Mouse (Mus musculus) layer of hippocampus, adult 9-11 months (tissue): ENCODE measurements at regions not wholly inside any gene's neighbourhood (a gene's known extent, or its start where the extent isn't known, plus 50 kb on each side); places are given as distances from the start of the nearest gene placed in this dataset.
"Not testable (repeated sequence)": the region's sequence is repeated elsewhere in the genome, so short reads cannot be mapped to it uniquely, and the experiment has no call there.

ENCODE experiments used
- DNase-seq: peaks from one replicate; pipeline ENCODE4 v3.0.0; 2022

DNA sequence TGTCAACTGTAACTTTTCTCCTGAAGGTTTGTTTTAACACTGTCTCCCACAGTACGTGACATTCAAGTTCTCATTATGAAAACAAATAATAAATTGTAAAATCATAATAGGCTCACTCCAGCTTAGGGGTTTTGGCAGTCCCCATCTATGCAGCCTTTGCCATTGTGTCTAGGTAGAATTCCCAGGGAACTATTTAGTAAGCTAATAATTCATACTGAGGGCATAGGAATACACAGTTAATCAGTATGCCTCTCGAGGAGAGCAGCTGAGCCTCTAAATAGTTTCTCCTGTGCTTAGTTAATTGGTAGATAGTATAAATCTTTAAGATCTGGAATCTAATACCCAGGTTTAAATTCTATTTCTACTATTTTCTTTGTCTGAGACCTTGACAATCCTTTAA is 191.7 kb downstream of the Tprg start:
- no peak for DNase-seq

DNA sequence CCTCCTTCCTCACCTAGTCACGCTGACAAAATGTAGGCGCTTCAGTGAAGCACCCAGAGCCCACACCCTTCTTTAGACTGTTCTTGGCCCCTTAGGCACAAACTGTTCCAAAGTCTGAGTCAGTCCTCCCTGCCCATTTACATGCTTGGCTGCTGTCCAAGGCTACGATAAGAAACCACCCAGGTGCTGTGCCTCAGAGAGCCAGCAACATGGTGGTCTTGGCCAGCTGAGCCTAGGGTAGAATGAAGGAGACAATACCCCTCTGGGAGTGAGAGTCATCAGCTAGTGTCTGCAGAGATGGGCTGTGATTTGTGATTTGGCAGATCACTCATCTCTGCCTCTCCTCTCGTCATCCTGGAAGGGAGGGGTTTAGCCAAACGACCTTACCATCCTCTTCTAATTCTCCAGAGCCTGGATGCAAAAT is 197.2 kb downstream of the Tprg start:
- no peak for DNase-seq

DNA sequence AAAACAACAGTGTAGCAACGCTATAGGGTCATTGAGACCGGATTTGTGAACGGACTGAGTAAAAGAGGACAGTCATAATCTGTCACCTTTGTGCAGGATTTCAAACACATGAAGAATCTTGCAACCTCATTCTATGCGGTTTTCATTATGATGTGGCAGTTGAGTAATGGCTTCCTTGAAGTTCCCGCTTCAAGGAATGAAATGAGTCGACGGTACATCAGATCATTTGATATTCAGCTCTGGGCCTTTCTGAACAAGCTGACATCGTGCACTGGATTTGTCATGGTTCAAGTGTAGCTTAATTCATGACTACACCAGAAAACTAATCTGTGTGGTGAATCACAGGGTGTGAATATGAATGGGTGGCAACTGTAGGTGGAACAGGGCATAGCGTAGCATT is 198.4 kb downstream of the Tprg start:
- DNase-seq, result no peak

DNA sequence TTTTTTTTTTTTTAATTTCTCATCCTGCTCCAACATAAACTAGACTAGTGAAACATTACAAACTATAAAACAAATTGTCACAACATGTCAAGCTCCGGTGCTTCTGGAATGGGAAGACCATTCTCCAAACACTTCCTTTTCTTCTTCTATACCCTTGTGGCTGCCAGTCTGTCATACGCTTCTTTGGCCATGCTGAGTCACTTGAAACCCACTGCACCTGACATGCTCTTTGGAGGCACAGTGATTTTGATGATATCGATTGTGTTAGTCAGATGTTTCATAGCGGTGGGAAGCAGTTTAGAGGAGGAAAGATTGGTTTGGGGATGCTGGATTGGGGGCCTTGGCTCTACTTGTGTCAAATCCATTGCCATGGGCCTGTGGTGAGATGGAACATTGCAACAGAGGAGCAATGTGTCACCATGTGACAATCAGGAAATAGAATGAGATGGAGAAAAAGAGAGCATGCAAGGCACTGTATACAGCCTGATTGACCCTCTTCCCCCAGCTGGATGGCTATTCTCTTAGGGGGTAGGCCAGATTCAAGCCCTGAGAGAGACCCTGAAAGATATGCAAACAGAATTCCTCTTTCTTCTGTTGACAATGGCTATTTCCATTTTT is 197.0 kb upstream of the Trp63 start:
- no peak for DNase-seq

DNA sequence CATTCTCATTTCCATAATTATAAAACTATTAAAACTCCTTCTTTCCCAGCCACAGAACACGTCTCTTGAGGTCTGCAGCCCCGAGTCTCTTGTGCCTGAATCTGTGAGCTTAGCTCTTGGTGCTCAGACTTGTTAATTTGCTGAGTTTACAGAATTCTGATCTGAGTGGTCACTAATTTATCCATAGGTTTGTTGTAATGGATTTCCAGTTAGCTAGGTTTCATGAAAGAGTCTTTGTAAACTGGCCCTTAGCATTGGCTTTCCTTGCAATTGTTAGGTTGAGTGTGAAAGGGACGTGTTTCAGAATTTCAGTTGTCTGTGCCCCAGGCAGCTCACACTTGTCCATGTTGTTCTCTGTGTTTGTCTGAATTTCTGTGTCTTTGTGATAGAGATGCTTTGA is 192.7 kb upstream of the Trp63 start:
- no peak for DNase-seq

DNA sequence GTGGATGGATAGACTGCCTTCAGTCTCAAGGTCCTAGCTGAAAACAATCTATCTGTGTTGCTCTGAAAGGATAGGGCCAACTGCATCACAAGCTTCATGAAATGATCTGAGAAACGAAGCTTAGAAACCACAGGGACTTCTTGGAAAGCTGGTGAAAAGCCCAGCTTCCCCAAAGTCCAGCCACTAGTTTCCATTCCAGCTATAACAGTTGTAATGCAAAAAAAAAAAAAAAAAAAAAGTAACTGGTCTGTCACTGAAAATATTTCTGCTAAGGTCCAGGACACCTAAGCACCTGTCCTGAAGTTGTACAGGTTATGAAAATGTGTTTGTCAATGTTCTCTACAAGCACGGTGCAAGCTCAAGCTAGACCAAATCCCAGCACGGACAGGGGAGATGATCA is 189.4 kb upstream of the Trp63 start:
- DNase-seq, result no peak

DNA sequence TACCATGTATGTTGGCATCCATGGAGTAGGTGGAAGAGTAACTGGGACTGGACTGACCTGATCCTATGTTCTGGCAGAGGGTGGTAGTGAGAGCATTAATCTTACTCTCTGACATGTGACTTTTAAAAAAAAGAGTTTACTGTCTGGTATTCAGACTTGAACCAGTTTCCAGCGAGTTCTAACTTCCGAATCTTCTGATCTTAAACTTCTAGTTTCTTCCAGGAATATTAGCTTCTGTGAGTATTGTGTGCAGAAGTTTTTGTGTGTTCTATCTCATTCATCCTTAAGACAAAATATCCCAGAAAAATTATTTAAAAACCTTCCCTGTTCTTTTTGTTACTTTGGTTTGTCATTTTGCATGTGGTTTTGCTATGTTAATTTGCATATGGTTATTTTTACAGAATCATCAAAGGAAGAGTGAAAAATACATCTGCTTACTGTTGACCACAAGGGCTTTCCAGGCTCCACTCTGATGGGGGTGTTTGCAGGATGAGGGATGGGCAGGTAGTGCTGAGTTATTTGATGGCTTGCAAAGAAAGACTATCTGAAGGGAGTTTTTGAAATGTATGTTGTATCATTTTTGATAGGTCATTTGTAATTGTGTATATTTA is 187.9 kb upstream of the Trp63 start:
- no peak for DNase-seq

DNA sequence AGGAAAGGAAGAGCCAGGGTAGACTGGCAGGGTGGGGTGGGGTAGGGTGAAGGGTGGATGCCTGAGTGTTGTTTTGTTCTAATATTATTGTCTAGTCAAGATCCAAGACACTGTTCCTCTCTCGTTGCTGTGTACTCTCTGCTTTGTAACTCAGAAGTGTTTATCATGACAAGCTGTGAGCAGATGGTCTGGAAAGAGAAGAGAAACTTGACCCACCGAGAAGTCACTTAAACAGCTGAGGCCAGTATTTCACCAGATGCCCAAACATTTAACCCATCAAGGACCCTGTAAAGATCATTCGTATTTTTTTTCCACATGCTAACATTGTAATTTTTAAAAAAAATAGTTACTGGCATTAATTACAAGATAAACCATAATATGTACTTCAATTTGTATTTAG is 178.7 kb upstream of the Trp63 start:
- no peak for DNase-seq

DNA sequence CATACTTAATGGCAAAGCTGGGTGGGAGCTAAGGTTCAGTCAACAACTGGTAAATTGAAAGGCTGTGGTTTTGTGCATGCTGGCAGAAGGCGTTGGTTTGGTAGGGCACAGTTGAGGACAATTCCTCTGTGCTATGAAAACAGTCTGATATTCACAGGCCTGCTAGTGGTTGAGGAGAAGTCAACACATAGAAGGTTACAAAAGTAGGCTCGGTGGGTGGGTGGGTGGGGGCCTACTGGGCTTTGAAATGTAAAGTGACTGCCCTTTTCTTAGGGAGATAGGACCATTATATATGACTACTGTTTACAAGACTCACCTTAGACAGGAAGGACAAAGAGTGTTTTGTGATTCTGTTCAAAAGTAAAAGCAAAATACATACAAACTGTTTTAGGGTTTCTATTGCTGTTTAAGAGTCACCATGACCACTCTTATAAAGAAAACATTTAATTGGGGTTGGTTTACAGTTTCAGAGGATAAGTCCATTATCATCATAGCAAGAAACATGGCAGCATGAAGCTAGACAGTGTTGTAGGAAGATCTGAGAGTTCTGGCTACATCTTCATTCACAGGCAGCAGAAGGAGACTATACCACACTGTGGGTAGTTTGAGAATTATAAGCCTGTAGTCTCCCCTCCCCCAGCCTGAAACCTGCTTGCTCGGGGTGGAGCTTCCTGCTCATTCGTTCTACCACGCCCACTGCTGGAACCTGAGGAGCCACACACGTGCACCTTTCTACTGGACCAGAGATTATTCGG is 166.3 kb upstream of the Trp63 start:
- DNase-seq, result no peak

DNA sequence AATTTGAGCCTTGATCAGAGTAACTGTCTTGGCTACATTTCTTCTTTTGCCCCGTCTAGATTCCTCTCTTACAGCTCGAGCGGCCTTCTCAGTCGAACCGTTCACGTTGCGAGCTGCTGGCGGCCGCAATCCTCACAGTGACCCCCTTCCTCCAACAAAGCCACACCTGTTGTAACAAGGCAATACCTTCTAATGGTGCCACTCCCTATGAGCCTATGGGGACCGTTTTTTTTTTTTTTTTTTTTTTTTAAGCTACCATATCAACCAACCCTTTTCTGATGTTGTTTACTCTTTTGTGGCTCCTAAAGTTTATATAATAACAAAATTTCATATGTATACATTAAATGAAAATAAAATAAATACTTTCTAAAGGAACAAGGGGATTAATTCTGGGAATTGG is 160.4 kb upstream of the Trp63 start:
- DNase-seq, result not testable (repeated sequence)

DNA sequence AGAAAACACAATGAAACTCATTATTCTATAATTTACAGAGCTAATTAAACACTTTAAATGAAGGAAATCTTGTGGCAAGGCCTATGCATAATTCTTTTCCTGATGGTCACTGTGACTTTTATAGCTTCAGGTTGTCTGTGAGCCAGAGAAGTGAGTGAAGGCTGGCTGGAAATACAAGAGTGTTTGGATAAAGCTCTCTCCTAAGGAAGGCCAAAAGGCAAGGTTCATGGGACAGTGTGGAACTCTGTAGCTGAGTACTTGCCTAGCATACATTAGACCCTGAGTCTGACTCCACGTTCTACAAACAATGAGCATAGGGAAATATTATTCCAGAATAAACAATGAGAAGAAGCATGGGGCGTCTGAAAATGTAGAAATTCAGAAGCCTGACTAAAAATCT is 159.9 kb upstream of the Trp63 start:
- no peak for DNase-seq

DNA sequence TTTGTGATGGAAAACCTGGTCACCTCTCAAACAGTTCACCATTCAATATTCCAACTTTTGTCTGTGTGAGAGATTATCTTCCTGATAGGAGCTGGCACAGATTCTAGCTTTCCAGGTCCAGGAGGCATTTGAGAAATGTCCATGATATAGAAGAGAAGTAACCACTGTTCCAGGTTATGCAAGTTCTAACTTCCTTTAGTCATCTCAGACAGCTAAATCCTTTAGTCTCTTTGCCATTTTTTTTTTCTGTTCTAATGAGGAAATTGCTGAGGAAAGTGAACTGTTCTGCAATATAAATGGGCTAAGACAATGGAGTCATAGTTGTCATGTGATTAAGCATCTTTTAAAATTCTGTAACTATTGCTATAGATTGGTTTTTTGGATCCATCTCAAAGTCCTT is 155.7 kb upstream of the Trp63 start:
- DNase-seq, result no peak

DNA sequence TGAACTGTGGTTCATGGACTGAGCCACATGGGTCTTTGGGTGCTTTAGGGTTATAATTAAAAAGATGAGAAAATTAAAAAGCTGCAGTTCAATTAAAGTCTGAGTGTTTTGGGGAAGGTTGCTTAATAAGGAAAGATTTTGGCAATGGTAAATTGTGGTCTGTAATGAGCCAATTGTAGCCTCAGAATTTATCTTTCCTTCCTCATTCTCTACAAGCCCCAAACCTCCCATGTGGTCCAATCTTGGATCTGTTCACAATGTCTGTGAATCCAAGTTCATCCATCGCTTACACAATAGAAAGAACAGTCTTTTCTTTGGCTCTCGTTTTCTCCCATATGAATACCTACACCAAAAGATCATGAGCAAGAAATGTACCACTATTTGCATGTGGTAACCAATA is 155.2 kb upstream of the Trp63 start:
- DNase-seq, result no peak

DNA sequence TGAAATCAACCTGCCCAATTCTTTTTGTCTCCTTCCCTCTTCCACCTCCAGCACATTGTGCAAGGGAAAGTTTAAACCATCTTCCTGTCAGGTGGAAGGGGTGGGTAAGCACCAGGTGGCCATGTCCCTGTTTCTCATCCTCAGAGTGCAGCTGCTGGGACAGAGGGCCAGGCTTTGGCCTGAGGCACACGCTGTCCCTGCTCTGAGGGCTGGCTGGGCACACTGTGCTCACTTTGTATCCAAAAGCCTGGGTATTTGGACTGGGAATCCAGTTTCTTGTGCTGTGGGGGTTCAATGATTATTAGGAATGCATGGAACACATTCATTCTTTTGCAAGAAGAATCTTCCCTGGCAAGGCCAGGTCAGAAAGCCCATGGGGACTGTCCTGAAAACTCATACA is 153.9 kb upstream of the Trp63 start:
- DNase-seq, result no peak

DNA sequence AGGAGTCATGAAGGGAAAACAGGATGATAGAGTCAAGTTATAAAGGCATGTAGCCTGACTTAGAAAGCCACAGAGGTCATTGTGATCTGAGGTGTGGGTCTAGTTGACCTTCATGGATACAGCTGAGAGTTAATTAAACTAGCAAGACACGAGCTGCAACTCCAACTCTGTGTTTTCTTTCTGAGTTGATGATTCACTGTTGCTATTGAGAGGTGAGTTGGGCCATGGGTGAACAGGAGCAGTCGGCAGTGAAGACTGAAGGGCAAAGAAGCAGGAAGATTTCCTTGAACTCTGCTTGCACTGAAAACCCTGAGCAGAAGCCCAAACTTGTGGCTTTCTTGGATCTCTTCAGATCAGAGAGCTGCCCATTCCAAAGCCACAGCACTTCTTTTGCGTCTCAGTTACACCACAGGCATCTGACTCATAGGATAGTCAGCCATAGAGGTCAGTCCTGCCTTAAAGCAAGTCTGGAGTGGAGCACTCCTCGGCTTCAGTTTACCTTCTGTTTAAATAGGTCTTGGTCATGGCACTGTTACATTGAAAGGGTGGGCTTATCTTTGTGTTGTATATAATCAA is 151.7 kb upstream of the Trp63 start:
- DNase-seq, result no peak

DNA sequence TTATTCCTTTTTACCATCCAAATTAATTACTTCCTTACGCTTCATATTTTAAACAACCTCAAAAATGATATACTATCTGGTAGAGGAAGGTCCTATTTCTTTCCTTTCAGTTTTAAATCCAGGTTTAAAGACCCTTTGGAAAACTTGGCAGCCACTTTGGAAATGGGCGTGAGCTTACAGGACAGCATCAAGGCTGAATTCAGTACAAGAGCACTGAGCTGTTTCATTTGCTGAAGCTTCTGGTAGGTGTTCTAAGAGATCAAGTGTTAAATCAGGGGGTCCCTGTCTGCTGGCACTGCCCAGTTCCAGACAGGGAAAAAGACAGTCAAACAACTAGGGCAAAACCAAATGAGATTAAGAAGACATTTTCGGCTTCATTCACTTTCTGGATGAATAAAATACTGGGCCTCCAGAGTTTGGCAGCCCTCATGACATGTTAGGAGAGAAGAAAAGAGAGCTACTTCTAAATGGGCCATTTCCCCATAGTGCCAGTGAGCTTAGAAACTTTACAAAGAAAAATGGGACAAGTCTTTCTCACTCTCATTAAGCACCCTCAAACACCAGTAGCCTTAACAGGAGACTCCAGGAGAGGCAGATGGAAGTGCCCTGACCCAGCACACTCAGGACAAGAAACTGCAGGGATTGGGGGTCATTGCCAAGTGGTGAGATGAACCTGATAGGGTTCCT is 150.9 kb upstream of the Trp63 start:
- no peak for DNase-seq

DNA sequence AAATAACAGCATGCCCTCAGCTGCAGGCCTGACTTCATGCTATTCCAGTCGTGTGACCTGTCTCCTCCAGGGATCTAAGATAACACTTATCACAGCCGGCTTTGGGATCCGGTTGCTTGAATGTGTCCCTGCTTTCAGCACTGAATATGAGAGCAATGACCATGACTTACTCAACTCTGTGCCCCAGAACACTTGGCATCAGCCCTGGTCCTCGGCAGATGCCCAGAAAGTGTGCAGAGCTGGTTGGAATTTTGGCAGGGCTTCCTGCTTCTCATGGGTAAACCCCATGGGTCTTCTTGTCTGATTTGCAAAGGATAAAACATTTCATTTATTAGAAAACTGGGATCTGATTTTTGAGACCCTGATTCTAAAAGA is 150.4 kb upstream of the Trp63 start:
- DNase-seq, result peak; percentile 20

DNA sequence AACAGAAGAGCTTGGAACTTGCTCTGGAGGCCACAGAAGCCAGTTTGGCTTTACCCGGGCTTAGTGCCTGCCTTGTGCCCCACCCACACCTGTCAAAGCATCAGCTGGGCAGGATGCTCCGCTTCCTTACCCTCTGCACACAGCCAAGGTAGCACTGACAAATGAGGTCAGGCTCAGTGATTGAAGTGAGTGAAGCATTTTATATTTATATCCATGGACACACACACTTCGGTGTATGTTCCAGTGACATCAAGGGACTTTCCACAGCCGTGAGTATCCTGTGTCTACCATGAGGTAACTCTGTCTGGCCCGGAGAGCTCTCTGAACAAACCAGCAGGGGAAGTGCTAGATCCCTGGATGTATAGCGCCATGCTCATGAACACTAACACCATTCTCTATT is 147.0 kb upstream of the Trp63 start:
- DNase-seq, result no peak

DNA sequence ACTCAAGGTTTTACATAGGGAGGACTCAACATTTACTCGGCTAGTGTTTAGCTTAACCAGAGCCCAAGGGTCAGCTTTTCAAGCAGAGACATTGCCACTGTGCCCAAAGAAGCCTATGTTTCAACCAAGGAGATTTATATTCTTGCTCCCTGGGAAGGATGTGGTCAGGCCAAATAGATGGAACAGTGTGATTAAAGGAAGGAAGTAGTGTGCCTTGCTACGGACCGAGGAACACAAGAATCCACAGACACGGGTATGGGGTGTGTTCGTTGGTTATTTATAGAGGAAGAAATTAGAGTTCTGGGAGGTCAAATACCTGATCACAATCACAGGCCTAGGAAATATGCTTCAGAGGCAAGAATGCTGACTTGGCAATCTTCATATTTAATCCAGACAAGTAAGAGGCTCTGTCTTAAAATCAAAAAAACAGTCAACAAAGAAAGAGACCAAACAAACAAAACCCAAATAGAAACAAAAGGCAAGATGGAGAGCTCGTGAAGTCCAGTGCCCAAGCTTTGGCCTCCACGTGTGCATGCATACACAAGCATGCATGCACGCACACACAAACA is 133.9 kb upstream of the Trp63 start:
- DNase-seq, result no peak

DNA sequence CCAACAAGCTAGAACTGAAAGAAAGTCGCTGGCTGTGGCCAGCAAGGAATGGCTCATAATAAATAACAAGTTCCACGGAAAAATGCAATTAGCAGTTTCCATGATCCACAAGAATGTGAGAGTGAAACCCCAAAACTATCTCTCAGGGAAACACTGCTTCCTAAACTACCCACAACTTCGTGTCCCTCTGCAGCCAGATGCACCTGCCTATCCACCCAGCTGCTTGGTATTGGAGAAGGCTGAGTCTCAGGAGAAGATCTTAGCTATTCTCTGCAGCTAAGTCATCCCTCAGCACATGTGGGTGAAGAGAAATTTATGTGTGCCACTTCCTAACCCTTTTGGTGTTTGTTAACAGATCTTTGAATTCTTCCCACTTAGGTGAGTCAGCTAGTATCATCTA is 126.4 kb upstream of the Trp63 start:
- DNase-seq, result no peak

DNA sequence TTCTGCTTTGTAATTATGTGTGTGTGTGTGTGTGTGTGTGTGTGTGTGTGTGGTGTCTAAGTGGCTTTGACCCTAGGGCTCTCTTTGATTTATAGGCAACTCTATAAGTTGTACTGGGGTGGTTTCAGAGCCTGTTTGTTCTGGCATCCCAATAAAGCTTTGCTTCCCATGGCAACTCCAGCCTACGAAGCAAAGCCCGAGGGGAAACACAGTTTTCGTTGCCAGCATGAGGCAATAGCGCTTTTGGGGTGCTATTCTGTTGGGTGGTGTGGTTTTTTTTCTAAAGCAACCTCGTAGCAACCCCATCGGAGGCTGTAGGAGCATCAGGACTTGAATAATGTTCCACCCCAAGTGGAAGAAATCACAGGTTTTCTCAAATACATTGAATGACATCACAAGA is 103.3 kb upstream of the Trp63 start:
- peak; percentile 18 for DNase-seq

DNA sequence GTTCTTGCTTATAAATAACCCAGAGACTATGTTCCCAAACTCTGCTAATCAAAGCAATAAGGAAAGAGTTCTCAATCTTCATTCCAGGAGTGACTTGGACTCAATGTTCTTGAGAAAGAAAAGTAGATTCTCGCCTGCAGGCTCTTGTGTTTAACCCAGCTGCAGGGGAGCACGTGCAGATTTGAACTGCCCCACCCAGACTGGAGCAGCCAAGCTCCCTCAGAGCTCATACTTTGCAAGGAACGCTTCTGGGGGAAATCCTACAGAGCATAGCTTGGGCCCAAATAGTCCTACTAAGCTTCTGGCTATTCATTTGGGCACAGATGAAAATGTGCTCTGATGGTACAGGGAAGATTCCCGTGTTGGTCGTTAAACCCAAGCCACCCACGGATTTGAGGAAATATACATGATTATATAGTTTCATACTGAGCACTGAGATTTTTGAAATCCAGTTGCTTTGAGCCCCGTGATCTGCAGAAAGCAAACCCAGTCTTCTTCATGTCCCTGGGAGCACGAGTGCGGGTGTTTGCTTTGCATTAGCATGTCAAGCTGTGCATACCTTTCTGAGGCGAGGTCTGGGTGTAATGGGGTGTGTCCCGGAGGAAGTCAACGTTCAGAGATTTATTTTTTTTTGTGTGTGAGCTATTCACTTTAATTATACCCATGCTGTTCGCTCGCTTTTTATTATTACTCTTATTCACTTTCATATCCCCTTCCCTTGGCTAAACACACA is 99.1 kb upstream of the Trp63 start:
- no peak for DNase-seq

DNA sequence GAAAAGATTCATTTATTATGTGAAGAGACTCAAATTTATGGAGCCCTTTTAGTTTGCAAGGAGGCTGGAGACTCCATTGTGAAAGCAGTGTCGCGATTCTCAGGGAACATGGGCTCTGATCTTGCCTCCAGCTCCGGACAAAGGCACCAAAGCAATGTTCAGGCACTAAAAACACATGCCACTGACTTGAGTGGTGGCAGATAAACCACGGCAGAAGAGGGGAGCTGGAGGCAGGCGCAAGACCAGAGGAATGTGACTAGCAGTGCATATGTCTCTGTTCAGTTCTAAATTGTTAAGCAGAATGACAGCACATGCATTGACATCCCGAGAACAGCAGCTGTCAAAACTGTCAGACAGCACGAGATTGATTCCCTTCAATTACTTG is 98.5 kb upstream of the Trp63 start:
- DNase-seq, result peak; percentile 8
